Mouse (Mus musculus) embryo, embryonic 11 days (tissue): ENCODE measurements around the gene Ppl.

Experiments used
- DNase-seq: peaks from one replicate; pipeline ENCODE4 v3.0.0-alpha.2; 2015

The Ppl gene

GRCm38 (mm10) chr16:5132401-5132801, at the start of gene Ppl:
TSS of gene Ppl (minus strand) at chr16:5132421.
- DNase-seq: peak; percentile 40

GRCm38 (mm10) chr16:5172636-5173035, 40.4 kb upstream of the Ppl start:
- DNase-seq: no peak

GRCm38 (mm10) chr16:5168829-5169228, 36.6 kb upstream of the Ppl start:
- no peak for DNase-seq

- no peak for DNase-seq
These were observed 35.8 kb upstream of the Ppl start for GRCm38 (mm10) chr16:5168038-5168437.

GRCm38 (mm10) chr16:5164327-5164726, 32.1 kb upstream of the Ppl start:
- no peak for DNase-seq

GRCm38 (mm10) chr16:5159248-5159647, 27.0 kb upstream of the Ppl start:
- no peak for DNase-seq

GRCm38 (mm10) chr16:5157113-5157512, 24.9 kb upstream of the Ppl start:
- no peak for DNase-seq

GRCm38 (mm10) chr16:5156495-5156894, 24.3 kb upstream of the Ppl start:
- no peak for DNase-seq

GRCm38 (mm10) chr16:5155014-5155413, 22.8 kb upstream of the Ppl start:
- DNase-seq: no peak

GRCm38 (mm10) chr16:5153299-5154026, 21.2 kb upstream of the Ppl start:
- peak; percentile 26 for DNase-seq

- DNase-seq: no peak
These were observed 18.3 kb upstream of the Ppl start for GRCm38 (mm10) chr16:5150544-5150943.

GRCm38 (mm10) chr16:5147037-5147385, 14.8 kb upstream of the Ppl start, which contains the start of gene Sec14l5:
TSS of gene Sec14l5 (plus strand) at chr16:5147109.
- no peak for DNase-seq

GRCm38 (mm10) chr16:5146367-5147036, 14.3 kb upstream of the Ppl start:
- peak; percentile 90 for DNase-seq

- DNase-seq: peak; percentile 91
These were observed 13.3 kb upstream of the Ppl start for GRCm38 (mm10) chr16:5145570-5145969.

GRCm38 (mm10) chr16:5139741-5140140, 7.5 kb upstream of the Ppl start:
- no peak for DNase-seq

- DNase-seq: no peak
These were observed 4.9 kb upstream of the Ppl start for GRCm38 (mm10) chr16:5137006-5137540.

GRCm38 (mm10) chr16:5136505-5136904, 4.3 kb upstream of the Ppl start:
- peak; percentile 27 for DNase-seq

- DNase-seq: no peak
These were observed 3.5 kb upstream of the Ppl start for GRCm38 (mm10) chr16:5135551-5136261.

- no peak for DNase-seq
These were observed 2.6 kb upstream of the Ppl start for GRCm38 (mm10) chr16:5134623-5135330.

GRCm38 (mm10) chr16:5131251-5131922, 834 bp downstream of the Ppl start:
- no peak for DNase-seq

GRCm38 (mm10) chr16:5130766-5131165, 1.5 kb downstream of the Ppl start:
- DNase-seq: no peak

GRCm38 (mm10) chr16:5130196-5130595, 2.0 kb downstream of the Ppl start:
- DNase-seq: no peak
